Mouse (Mus musculus): ENCODE data around the gene Sema4f. TPM values are rescaled to one million over a fixed set of nuclear protein-coding genes. Genes with fewer than 3 reads are reported as not detected.

Sema4f gene
- total and polyA plus RNA-seq, 2 experiments: not detected

DNA sequence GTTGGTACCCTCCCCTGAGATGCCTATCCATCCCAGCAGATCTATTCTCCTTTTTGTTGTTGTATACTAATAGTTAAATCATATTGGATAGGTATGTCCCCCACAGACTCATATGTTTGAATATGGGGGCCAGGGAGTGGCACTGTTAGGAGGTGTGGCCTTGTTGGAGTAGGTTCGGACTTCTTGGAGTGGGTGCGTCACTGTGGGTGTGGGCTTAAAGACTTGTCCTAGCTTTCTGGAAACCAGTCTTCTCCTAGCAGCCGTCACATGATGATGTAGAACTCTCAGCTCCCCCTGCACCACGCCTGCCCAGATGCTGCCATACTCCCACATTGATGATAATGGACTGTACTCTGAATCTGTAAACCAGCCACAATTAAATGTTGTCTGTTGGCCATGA lies 41.3 kb downstream of the Sema4f start:
- Histone ChIP-seq H3K4me1 (ENCODE audit: control insufficient read depth, insufficient read depth, low read length) (no peaks in the 10 kb centered on the region), H3K4me3 (ENCODE audit: insufficient read depth, low read depth, low read length) (no peak overlapping the region)

GRCm38 (mm10) chr6:82897311-82897710 lies 42.3 kb downstream of the Sema4f start:
- H3K79me2 ChIP-seq (ENCODE audit: control insufficient read depth, insufficient read depth, low read length): no peaks in the 10 kb centered on the region
- no peaks in the 10 kb centered on the region; the same call in 1 of the 2 replicates for H3K27me3 ChIP-seq (ENCODE audit: control insufficient read depth, insufficient read depth, low read length)
- H3K9ac ChIP-seq (ENCODE audit: low read depth, low read length): no peak overlapping the region
- DNase-seq (ENCODE audit: extremely low read depth, low read depth, low spot score): no peak
- H3K4me3 ChIP-seq (ENCODE audit: insufficient read depth, low read depth, low read length): no peak overlapping the region
- WGBS: 70% methylated on average over 3 of the region's 3 CpGs
- H3K4me1 ChIP-seq (ENCODE audit: control insufficient read depth, insufficient read depth, low read length): no peaks in the 10 kb centered on the region
- TF ChIP-seq POLR2A (IDR thresholded peaks at IDR 0.05; ENCODE audit: extremely low read depth, insufficient read depth, low read length): no peak
- no peak for TF ChIP-seq CTCF (IDR thresholded peaks at IDR 0.05; ENCODE audit: low read depth, low read length)
- no peak overlapping the region for H3K27ac ChIP-seq (replicated peaks; ENCODE audit: insufficient read depth, low read depth, low read length)
- no peaks in the 10 kb centered on the region for H3K36me3 ChIP-seq (ENCODE audit: control insufficient read depth, insufficient read depth, low read length)

More for the DNA sequence above, 41.3 kb downstream of the Sema4f start:
- no peak overlapping the region for H3K9ac ChIP-seq (ENCODE audit: low read depth, low read length)
- no peak for TF ChIP-seq POLR2A (IDR thresholded peaks at IDR 0.05; ENCODE audit: extremely low read depth, insufficient read depth, low read length)
- TF ChIP-seq CTCF (IDR thresholded peaks at IDR 0.05; ENCODE audit: low read depth, low read length): no peak
- H3K36me3 ChIP-seq (ENCODE audit: control insufficient read depth, insufficient read depth, low read length): no peaks in the 10 kb centered on the region
- no peaks in the 10 kb centered on the region for H3K79me2 ChIP-seq (ENCODE audit: control insufficient read depth, insufficient read depth, low read length)
- 85% methylated on average over 4 of the region's 4 CpGs for WGBS
- DNase-seq (ENCODE audit: extremely low read depth, low read depth, low spot score): no peak
- H3K27me3 ChIP-seq (ENCODE audit: control insufficient read depth, insufficient read depth, low read length): no peaks in the 10 kb centered on the region; the same call in 1 of the 2 replicates
- H3K27ac ChIP-seq (replicated peaks; ENCODE audit: insufficient read depth, low read depth, low read length): no peak overlapping the region

DNA sequence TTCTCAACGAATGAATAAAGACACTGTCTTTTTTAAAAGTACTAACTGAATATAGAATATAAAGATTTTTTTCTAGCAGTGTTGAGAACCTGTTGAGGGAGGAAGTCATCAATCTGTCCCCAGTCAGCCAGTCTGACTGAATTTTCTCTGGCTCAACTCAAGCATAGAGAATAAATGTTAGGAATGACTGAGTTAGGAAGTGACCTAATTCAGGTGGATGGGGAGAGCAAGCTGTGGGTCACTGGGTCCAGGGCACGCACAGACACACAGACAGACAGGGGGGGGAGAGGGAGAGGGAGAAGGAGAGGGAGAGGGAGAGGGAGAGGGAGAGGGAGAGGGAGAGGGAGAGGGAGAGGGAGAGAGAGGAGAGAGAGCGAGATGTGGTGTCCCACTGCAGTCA lies 46.2 kb downstream of the Sema4f start:
- TF ChIP-seq CTCF (IDR thresholded peaks at IDR 0.05; ENCODE audit: low read depth, low read length): no peak
- no peak for TF ChIP-seq POLR2A (IDR thresholded peaks at IDR 0.05; ENCODE audit: extremely low read depth, insufficient read depth, low read length)
- H3K4me1 ChIP-seq (ENCODE audit: control insufficient read depth, insufficient read depth, low read length): no peaks in the 10 kb centered on the region
- 67% methylated on average over 3 of the region's 3 CpGs for WGBS

DNA sequence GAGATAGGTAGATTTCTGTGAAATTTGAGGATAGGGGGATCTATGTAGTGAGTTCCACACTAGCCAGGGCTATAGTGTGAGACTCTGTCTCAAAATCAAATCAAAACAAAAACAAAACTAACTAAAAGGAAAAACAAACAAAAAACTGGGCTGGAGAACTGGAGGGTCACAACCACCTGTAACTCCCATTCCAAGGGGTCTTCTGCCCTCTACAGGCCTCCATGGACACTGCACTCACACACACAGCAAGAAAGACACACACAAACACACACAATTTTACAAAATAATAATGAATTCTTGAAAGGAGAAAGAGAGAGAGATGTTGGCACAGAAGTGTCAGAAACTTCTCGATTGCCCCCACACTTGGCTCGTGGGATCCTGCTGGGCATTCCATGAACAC lies 47.0 kb downstream of the Sema4f start:
- WGBS: 73% methylated on average over 2 of the region's 2 CpGs
- TF ChIP-seq POLR2A (IDR thresholded peaks at IDR 0.05; ENCODE audit: extremely low read depth, insufficient read depth, low read length) (no peak), CTCF (IDR thresholded peaks at IDR 0.05; ENCODE audit: low read depth, low read length) (peak; percentile 34; the same call in 1 of the 2 replicates)
- Histone ChIP-seq H3K79me2 (ENCODE audit: control insufficient read depth, insufficient read depth, low read length) (no peaks in the 10 kb centered on the region), H3K36me3 (ENCODE audit: control insufficient read depth, insufficient read depth, low read length) (no peaks in the 10 kb centered on the region), H3K27ac (replicated peaks; ENCODE audit: insufficient read depth, low read depth, low read length) (no peak overlapping the region), H3K4me1 (ENCODE audit: control insufficient read depth, insufficient read depth, low read length) (no peaks in the 10 kb centered on the region), H3K9ac (ENCODE audit: low read depth, low read length) (no peak overlapping the region), H3K4me3 (ENCODE audit: insufficient read depth, low read depth, low read length) (no peak overlapping the region), H3K27me3 (ENCODE audit: control insufficient read depth, insufficient read depth, low read length) (no peaks in the 10 kb centered on the region)
- DNase-seq (ENCODE audit: extremely low read depth, low read depth, low spot score): peak; percentile 5

More for the DNA sequence above, 46.2 kb downstream of the Sema4f start:
- Histone ChIP-seq H3K27ac (replicated peaks; ENCODE audit: insufficient read depth, low read depth, low read length) (no peak overlapping the region), H3K9ac (ENCODE audit: low read depth, low read length) (no peak overlapping the region), H3K79me2 (ENCODE audit: control insufficient read depth, insufficient read depth, low read length) (no peaks in the 10 kb centered on the region), H3K36me3 (ENCODE audit: control insufficient read depth, insufficient read depth, low read length) (no peaks in the 10 kb centered on the region), H3K27me3 (ENCODE audit: control insufficient read depth, insufficient read depth, low read length) (no peaks in the 10 kb centered on the region), H3K4me3 (ENCODE audit: insufficient read depth, low read depth, low read length) (no peak overlapping the region)
- no peak for DNase-seq (ENCODE audit: extremely low read depth, low read depth, low spot score)

DNA sequence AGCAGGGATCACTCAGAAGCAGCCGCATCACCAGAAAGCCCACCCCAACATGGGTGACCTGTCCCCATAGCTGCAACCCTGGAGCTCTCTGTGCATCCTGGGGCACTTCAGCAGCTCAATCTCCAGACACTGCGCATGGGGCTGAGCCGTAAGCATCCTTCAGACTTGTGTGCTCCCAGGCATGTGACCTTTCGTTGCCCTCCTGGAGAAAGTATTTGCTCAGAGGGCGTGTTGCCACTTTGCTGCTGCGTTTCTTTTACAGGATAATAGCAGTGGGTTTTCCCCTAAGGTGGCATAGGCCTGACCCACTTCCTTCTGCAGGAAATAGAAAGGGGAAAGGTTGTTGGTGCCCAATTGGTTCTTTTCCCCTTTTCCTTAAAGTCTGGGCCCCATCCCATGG lies 48.1 kb downstream of the Sema4f start:
- Histone ChIP-seq H3K36me3 (ENCODE audit: control insufficient read depth, insufficient read depth, low read length) (no peaks in the 10 kb centered on the region), H3K27ac (replicated peaks; ENCODE audit: insufficient read depth, low read depth, low read length) (no peak overlapping the region), H3K9ac (ENCODE audit: low read depth, low read length) (no peak overlapping the region), H3K79me2 (ENCODE audit: control insufficient read depth, insufficient read depth, low read length) (no peaks in the 10 kb centered on the region), H3K27me3 (ENCODE audit: control insufficient read depth, insufficient read depth, low read length) (no peaks in the 10 kb centered on the region), H3K4me1 (ENCODE audit: control insufficient read depth, insufficient read depth, low read length) (no peaks in the 10 kb centered on the region), H3K4me3 (ENCODE audit: insufficient read depth, low read depth, low read length) (no peak overlapping the region)
- no peak for TF ChIP-seq CTCF (IDR thresholded peaks at IDR 0.05; ENCODE audit: low read depth, low read length)
- TF ChIP-seq POLR2A (IDR thresholded peaks at IDR 0.05; ENCODE audit: extremely low read depth, insufficient read depth, low read length): no peak
- 55% methylated on average over 6 of the region's 6 CpGs for WGBS
- no peak for DNase-seq (ENCODE audit: extremely low read depth, low read depth, low spot score)

GRCm38 (mm10) chr6:82886330-82886729 lies 53.2 kb downstream of the Sema4f start:
- H3K27ac ChIP-seq (replicated peaks; ENCODE audit: insufficient read depth, low read depth, low read length): no peak overlapping the region

More at GRCm38 (mm10) chr6:82886330-82886729, 53.2 kb downstream of the Sema4f start:
- Histone ChIP-seq H3K4me3 (ENCODE audit: insufficient read depth, low read depth, low read length) (no peak overlapping the region), H3K36me3 (ENCODE audit: control insufficient read depth, insufficient read depth, low read length) (no peaks in the 10 kb centered on the region), H3K27me3 (ENCODE audit: control insufficient read depth, insufficient read depth, low read length) (no peaks in the 10 kb centered on the region), H3K4me1 (ENCODE audit: control insufficient read depth, insufficient read depth, low read length) (no peaks in the 10 kb centered on the region), H3K79me2 (ENCODE audit: control insufficient read depth, insufficient read depth, low read length) (no peaks in the 10 kb centered on the region), H3K9ac (ENCODE audit: low read depth, low read length) (no peak overlapping the region)
- DNase-seq (ENCODE audit: extremely low read depth, low read depth, low spot score): no peak
- WGBS: 90% methylated on average over 4 of the region's 4 CpGs
- TF ChIP-seq CTCF (IDR thresholded peaks at IDR 0.05; ENCODE audit: low read depth, low read length): no peak
- TF ChIP-seq POLR2A (IDR thresholded peaks at IDR 0.05; ENCODE audit: extremely low read depth, insufficient read depth, low read length): no peak

Data from liver, adult 2 months (tissue).